Mouse (Mus musculus) embryonic facial prominence, embryonic 15.5 days (tissue): Measurements from ENCODE around the gene Rufy3. TPM values are rescaled to one million over a fixed set of nuclear protein-coding genes. Genes with fewer than 3 reads are reported as not detected.

Source experiments
- ATAC-seq: fragments of 200-750 bp; cut with Nextera tagmentation; 2 replicates; pipeline ENCODE4 v1.8.0; 2017; ENCODE audit warnings: low read depth, moderate TSS enrichment; ENCODE audit not compliant: insufficient number of reproducible peaks, low FRiP score, low TSS enrichment
- H3K27ac ChIP-seq: fragments of 300-500 bp; sonication (generic); replicated peaks from 2 replicates; pipeline ENCODE4 v1.5.1; 2015; ENCODE audit warnings: mild to moderate bottlenecking, inconsistent platforms
- H3K27me3 ChIP-seq: fragments of 300-500 bp; sonication (generic); 2 replicates; pipeline ENCODE4 v1.6.1; 2015; ENCODE audit warnings: inconsistent platforms
- H3K36me3 ChIP-seq: fragments of 300-500 bp; sonication (generic); 2 replicates; pipeline ENCODE4 v1.6.1; 2015; ENCODE audit warnings: mild to moderate bottlenecking, inconsistent platforms
- H3K4me1 ChIP-seq: fragments of 300-500 bp; sonication (generic); 2 replicates; pipeline ENCODE4 v1.6.1; 2015; ENCODE audit warnings: inconsistent platforms
- H3K4me2 ChIP-seq: fragments of 300-500 bp; sonication (generic); replicated peaks from 2 replicates; pipeline ENCODE4 v1.6.1; 2015; ENCODE audit warnings: mild to moderate bottlenecking, inconsistent platforms
- H3K4me3 ChIP-seq: fragments of 300-500 bp; sonication (generic); replicated peaks from 2 replicates; pipeline ENCODE4 v1.5.1; 2015; ENCODE audit warnings: mild to moderate bottlenecking, inconsistent platforms
- H3K9ac ChIP-seq: fragments of 300-500 bp; sonication (generic); 2 replicates; pipeline ENCODE4 v1.6.1; 2015; ENCODE audit warnings: inconsistent platforms
- H3K9me3 ChIP-seq: fragments of 300-500 bp; sonication (generic); replicated peaks from 2 replicates; pipeline ENCODE4 v1.6.1; 2016; ENCODE audit warnings: inconsistent platforms
- WGBS: fragments of 180-500 bp; shearing (Covaris S2); methylation state at CpG from one replicate; pipeline ENCODE4 v1.1.7; 2015; 5-methylcytosine and 5-hydroxymethylcytosine counted together
- polyA plus RNA-seq: library from polyadenylated mRNA; unstranded; fragments of >200 nt; fragmentation: Nextera tagmentation; extraction: Ambion mirVana; gene quantifications from 2 replicates; pipeline ENCODE4 v1.2.1, GENCODE M21; 2015

Rufy3 gene
- polyA plus RNA-seq, 1 experiment from 2014 or later, result 17.3 TPM

DNA sequence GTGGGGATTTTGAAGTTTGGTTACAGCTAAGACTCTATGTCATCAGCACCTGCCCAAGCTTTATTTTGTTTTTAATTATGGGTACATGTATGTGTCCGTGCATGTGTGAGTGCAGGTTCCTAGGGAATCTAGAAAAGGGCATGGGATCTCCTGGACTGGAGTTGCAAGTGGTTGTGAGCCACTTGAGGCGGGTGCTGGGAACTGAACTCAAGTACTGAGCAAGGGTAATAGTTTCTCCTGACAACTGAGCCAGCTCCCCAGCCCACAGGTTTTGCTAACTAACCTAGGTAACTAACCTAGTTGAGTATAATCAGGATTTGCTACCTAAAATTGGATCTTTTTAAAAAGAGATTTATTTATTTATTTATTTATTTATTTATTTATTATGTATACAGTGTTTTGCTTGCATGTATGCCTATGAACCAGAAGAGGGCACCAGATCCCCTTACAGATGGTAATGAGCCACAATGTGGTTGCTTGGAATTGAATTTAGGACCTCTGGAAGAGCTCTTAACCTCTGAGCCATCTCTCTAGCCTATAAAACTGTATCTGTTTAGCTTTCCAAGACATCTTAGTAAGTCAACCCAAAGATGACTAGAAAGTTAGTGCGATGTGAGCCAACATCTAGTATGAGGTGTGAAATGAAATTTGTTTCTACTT lies 124.6 kb downstream of the Rufy3 start:
- H3K36me3 ChIP-seq, result no peaks in the 10 kb centered on the region
- H3K9me3 ChIP-seq, result no peaks in the 10 kb centered on the region
- no peak overlapping the region for H3K9ac ChIP-seq
- H3K27me3 ChIP-seq, result no peaks in the 10 kb centered on the region
- no peak for ATAC-seq
- no peak overlapping the region for H3K27ac ChIP-seq
- no peaks in the 10 kb centered on the region for H3K4me1 ChIP-seq
- 80% methylated on average over 3 of the region's 3 CpGs for WGBS
- H3K4me2 ChIP-seq, result no peak overlapping the region
- H3K4me3 ChIP-seq, result no peak overlapping the region

DNA sequence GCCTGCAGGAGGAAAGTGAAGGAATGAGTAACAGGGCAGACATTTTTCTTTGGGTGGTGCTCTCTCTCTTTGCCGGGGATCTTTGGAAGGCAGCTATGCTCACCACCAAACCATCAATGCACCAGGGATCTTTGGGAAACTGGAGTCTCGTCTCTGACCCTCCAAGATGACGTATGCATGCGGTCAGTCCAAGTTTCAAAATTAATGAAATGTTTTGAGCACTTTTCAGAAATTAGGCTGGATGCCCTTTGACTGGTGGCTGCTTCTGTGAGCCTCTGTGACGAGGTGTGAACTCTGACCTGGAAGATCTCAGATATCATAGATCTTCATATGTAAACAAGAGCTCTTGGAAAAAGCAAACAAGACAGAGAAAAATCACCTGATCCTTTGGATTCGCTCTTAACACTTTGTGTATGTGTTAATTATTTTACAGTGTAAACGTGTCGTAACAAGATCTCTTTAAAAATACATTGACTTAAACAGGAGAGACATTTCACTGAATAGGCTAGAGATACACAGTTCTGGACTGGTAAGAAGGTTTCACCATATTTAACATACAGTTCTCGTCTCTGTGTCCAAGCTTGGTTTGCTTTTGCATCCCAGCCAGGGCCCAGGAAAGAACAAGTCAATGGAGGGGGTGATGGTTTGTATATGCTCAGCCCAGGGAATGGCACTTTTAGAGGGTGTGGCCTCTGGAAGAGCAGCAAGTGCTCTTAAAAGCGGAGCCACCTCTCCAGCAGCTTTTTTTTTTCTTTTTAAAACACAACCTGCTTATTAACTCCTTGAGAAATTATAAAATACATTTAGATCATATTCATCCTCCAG lies 126.1 kb downstream of the Rufy3 start:
- Histone ChIP-seq H3K4me1 (no peaks in the 10 kb centered on the region), H3K4me2 (no peak overlapping the region), H3K9me3 (no peaks in the 10 kb centered on the region), H3K27ac (no peak overlapping the region), H3K27me3 (no peaks in the 10 kb centered on the region), H3K4me3 (no peak overlapping the region), H3K9ac (no peak overlapping the region), H3K36me3 (no peaks in the 10 kb centered on the region)
- WGBS, result 61% methylated on average over 10 of the region's 10 CpGs
- ATAC-seq, result no peak

DNA sequence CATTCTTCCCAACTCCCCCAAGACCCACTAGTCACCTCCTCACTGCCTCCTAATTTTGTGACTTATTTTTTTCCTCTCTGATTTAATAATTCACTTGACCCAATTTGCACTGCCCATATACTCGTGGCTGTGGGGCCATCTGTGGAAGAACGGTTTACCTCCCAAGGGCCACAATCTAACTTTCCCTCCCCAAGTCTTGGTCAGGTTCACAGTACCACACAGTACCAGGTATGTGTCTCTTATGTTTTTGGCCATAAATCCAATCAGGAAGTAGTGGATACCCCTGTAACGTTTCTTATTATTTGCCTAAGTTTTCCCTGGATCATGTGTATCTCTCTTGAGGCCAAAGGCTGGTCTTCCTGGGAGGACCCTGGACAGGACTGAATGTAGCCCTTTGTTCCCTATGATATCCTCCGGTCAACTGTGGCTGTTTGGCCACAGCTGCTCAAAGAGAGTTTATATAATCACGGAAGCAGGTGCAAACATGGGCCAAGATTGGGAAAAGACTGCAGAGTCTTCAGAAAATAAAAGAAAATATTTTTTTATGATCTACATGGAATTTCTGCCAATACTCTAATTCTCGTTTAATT lies 126.8 kb downstream of the Rufy3 start:
- Histone ChIP-seq H3K36me3 (no peaks in the 10 kb centered on the region), H3K4me3 (no peak overlapping the region), H3K27ac (no peak overlapping the region), H3K4me1 (no peaks in the 10 kb centered on the region), H3K4me2 (no peak overlapping the region), H3K9ac (no peak overlapping the region), H3K27me3 (no peaks in the 10 kb centered on the region), H3K9me3 (no peaks in the 10 kb centered on the region)
- 53% methylated on average over 6 of the region's 6 CpGs for WGBS
- ATAC-seq, result no peak

DNA sequence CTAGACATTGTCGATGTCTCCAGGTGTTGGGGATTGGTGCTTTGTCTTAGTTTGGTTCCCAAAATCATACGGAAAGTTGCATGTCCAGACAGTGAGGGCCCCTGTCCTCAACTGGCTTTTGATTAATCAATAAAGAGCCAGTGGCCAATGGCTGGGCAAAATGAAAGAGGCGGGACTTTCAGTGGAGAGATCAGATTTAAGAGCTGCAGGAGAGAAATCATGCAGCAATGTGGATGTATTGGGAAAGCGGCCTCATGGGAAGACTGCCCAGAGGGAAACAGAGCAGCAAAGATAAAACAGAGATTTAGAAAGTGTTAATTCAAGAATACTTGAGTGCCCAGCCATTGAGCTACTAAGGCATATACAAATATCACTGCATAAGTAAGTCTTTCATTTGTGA lies 127.7 kb downstream of the Rufy3 start:
- Histone ChIP-seq H3K4me2 (no peak overlapping the region), H3K4me1 (no peaks in the 10 kb centered on the region), H3K27me3 (no peaks in the 10 kb centered on the region), H3K9me3 (no peaks in the 10 kb centered on the region), H3K36me3 (no peaks in the 10 kb centered on the region), H3K9ac (no peak overlapping the region), H3K4me3 (no peak overlapping the region), H3K27ac (no peak overlapping the region)
- ATAC-seq, result no peak
- 82% methylated on average over 4 of the region's 4 CpGs for WGBS

DNA sequence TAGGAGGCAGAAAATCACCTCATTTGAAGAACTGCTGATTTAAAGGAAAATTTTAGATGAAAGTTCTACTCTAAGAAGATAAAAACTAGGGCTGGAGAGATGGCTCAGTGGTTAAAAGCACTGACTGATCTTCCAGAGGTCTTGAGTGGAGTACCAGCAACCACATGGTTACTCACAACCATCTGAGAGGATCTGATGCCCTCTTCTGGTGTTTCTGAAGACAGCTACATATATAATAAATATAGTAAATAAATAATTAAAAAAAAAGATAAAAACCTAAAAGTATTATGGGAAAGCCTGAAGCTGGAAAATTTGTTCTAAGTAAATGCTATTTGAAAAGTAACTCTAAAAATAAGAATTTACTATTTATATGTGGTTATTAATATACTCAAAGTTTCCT lies 128.2 kb downstream of the Rufy3 start:
- H3K9me3 ChIP-seq, result no peaks in the 10 kb centered on the region
- no peak overlapping the region for H3K4me3 ChIP-seq
- no peaks in the 10 kb centered on the region for H3K27me3 ChIP-seq
- no peaks in the 10 kb centered on the region for H3K4me1 ChIP-seq
- no peak overlapping the region for H3K27ac ChIP-seq
- no peaks in the 10 kb centered on the region for H3K36me3 ChIP-seq
- H3K4me2 ChIP-seq, result no peak overlapping the region
- no peak for ATAC-seq
- no peak overlapping the region for H3K9ac ChIP-seq

DNA sequence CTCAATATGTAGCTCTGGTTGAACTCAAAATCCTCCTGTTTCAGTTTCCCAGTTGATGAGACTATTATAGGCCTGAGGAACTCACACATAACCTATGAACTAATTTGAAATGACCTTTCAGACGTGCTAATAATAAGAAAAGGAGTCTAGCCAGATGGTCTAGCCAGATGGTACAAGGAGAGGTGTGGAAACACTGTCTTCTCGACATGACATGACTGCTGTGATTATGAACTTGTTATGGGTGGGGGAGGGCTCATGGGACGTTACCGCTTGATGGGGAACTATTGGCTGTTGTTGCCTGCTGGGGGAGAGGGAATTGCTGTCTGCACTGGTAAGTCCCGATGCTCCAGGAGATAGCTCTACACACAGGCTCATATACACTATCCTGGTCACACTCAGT lies 132.5 kb downstream of the Rufy3 start:
- no peaks in the 10 kb centered on the region for H3K36me3 ChIP-seq
- no peaks in the 10 kb centered on the region for H3K4me1 ChIP-seq
- no peak for ATAC-seq
- no peaks in the 10 kb centered on the region for H3K9me3 ChIP-seq
- H3K4me2 ChIP-seq, result no peak overlapping the region
- H3K4me3 ChIP-seq, result no peak overlapping the region
- H3K27me3 ChIP-seq, result no peaks in the 10 kb centered on the region
- H3K27ac ChIP-seq, result no peak overlapping the region
- WGBS, result 73% methylated on average over 5 of the region's 5 CpGs
- H3K9ac ChIP-seq, result no peak overlapping the region

DNA sequence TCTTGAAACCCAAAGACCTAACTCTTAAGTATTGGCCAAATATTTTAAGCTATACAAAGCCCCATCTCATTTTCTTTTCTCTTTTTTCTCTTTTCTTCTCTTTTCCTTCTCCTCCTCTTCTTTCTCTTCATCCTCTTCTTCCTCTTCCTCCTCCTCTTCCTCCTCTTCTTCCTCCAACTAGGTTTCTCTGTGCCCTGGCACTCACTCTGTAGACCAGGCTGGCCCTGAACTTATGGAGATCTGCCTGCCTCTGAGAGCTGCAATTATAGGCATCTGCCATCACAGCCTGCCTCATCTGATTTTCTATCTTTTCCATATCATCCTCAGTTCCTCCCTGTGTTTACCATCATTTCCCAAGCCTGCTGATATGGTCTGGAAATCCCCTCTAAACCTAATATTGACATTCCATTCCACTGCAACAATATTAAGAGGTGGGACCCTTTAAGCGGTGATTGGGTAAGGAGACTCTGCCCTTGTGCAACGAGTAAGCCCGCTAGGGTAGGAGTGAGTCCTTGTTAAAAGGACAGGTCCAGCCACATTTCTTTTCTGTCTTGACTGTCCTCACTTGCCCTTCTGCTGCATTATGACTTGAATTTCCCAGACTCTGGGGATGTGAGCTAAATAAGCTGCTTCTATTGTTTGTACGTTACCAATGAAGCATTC lies 134.5 kb downstream of the Rufy3 start:
- Histone ChIP-seq H3K36me3 (no peaks in the 10 kb centered on the region), H3K27me3 (no peaks in the 10 kb centered on the region), H3K4me1 (no peaks in the 10 kb centered on the region), H3K4me3 (no peak overlapping the region), H3K9ac (no peak overlapping the region), H3K4me2 (no peak overlapping the region), H3K9me3 (no peaks in the 10 kb centered on the region), H3K27ac (no peak overlapping the region)
- 66% methylated on average over 4 of the region's 4 CpGs for WGBS
- no peak for ATAC-seq

Other genes starting within 250 kb of the Rufy3 start
- gene Prol1, start 247.7 kb upstream of the Rufy3 start, polyA plus RNA-seq, result not detected in 2 replicates
- not detected in 2 replicates for gene Amtn, start 188.9 kb upstream of the Rufy3 start, polyA plus RNA-seq
- 6.1 and 6.9 TPM in 2 replicates for gene Ambn, start 109.0 kb upstream of the Rufy3 start, polyA plus RNA-seq
- gene Enam, start 77.1 kb upstream of the Rufy3 start, polyA plus RNA-seq, result 0.05 TPM in 1 of 2 replicates, not detected in the other
- gene Jchain, start 37.1 kb upstream of the Rufy3 start, polyA plus RNA-seq, result 0.15 and 0.20 TPM in 2 replicates
- gene Utp3, start 10.6 kb upstream of the Rufy3 start, polyA plus RNA-seq, result 68.3 and 72.3 TPM in 2 replicates
- 57.5 and 59.3 TPM in 2 replicates for gene Grsf1, start 111.1 kb downstream of the Rufy3 start, polyA plus RNA-seq
- gene Mob1b, start 155.8 kb downstream of the Rufy3 start, polyA plus RNA-seq, result 10.6 and 10.8 TPM in 2 replicates
- 37.7 and 38.8 TPM in 2 replicates for gene Dck, start 200.0 kb downstream of the Rufy3 start, polyA plus RNA-seq